Mouse (Mus musculus) lung, embryonic 14.5 days (tissue): ENCODE measurements around the gene Ptprg. TPM values are rescaled to one million over a fixed set of nuclear protein-coding genes. Genes with fewer than 3 reads are reported as not detected.
A peak's percentile ranks its signal among the peaks of the same experiment; 100 is the strongest.

Experiments used
- ATAC-seq: fragments of 200-750 bp; cut with Nextera tagmentation; 2 replicates; pipeline ENCODE4 v1.8.0; 2017; ENCODE audit warnings: mild to moderate bottlenecking, moderate TSS enrichment, moderate library complexity; ENCODE audit not compliant: insufficient read depth
- DNase-seq: peaks from one replicate; pipeline ENCODE4 v3.0.0-alpha.2; 2015
- H3K27ac ChIP-seq: fragments of 300-500 bp; sonication (generic); 2 replicates; pipeline ENCODE4 v1.5.1; 2014; ENCODE audit warnings: low read depth, mild to moderate bottlenecking, moderate library complexity
- H3K27me3 ChIP-seq: fragments of 300-500 bp; sonication (generic); 2 replicates; pipeline ENCODE4 v1.6.1; 2014; ENCODE audit warnings: low read length, control low read depth; ENCODE audit not compliant: insufficient read depth
- H3K36me3 ChIP-seq: fragments of 300-500 bp; sonication (generic); 2 replicates; pipeline ENCODE4 v1.6.1; 2014; ENCODE audit warnings: control low read depth; ENCODE audit not compliant: insufficient read depth
- H3K4me1 ChIP-seq: fragments of 300-500 bp; sonication (generic); 2 replicates; pipeline ENCODE4 v1.6.1; 2014; ENCODE audit warnings: antibody characterized with exemption, control low read depth; ENCODE audit not compliant: insufficient read depth
- H3K4me2 ChIP-seq: fragments of 300-500 bp; sonication (generic); 2 replicates; pipeline ENCODE4 v1.6.1; 2014; ENCODE audit warnings: mild to moderate bottlenecking
- H3K4me3 ChIP-seq: fragments of 300-500 bp; sonication (generic); 2 replicates; pipeline ENCODE4 v1.5.1; 2014; ENCODE audit warnings: low read depth, low read length
- H3K9ac ChIP-seq: fragments of 300-500 bp; sonication (generic); 2 replicates; pipeline ENCODE4 v1.6.1; 2014
- H3K9me3 ChIP-seq: fragments of 300-500 bp; sonication (generic); 2 replicates; pipeline ENCODE4 v1.6.1; 2016; ENCODE audit warnings: low read depth, low read length, control low read depth
- CTCF ChIP-seq: IDR thresholded peaks from 2 replicates; pipeline ENCODE4 v1.5.1; 2016; ENCODE audit warnings: antibody characterized with exemption, low read depth
- WGBS: fragments of 180-500 bp; shearing (Covaris S2); extraction: QIAGEN DNeasy Blood & Tissue Kit; methylation state at CpG from one replicate; pipeline ENCODE4 v1.1.7; 2014; 5-methylcytosine and 5-hydroxymethylcytosine counted together
- polyA plus RNA-seq: library from polyadenylated mRNA; unstranded; fragments of >200 nt; fragmentation: Nextera tagmentation; extraction: Ambion mirVana; gene quantifications from 2 replicates; pipeline ENCODE4 v1.2.1, GENCODE M21; 2014

Gene Ptprg
- polyA plus RNA-seq, 1 experiment from 2014 or later, result 43.2 TPM

DNA sequence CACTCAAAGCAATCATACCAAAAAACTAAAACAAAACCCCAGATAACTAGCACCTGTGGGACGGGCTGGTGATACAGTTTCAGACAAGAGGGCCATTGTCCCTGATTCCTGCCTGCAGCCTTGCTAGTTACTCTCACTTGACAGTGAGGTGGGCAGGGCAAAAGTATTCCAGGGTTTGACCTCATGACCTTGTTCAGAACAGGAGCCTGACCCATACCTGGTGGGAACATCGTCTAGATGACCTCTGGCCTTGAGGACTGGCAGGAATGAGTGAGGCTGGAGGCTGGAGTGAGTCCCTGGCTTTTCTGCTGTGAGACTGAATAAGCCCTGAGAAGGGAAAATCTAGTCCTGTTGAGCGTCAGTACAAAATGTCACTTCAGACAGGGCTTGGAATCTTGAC is 11.1 kb downstream of the Ptprg start:
- DNase-seq (no peak), ATAC-seq (no peak)
- H3K4me1 ChIP-seq, result no peaks in the 10 kb centered on the region; the same call in 1 of the 2 replicates
- no peak overlapping the region for H3K9ac ChIP-seq
- H3K27ac ChIP-seq, result no peak overlapping the region
- WGBS, result 65% methylated on average over 3 of the region's 3 CpGs
- no peak for TF ChIP-seq CTCF
- H3K27me3 ChIP-seq, result no peaks in the 10 kb centered on the region
- no peak overlapping the region for H3K4me2 ChIP-seq
- no peak overlapping the region for H3K4me3 ChIP-seq
- no peaks in the 10 kb centered on the region for H3K9me3 ChIP-seq
- H3K36me3 ChIP-seq, result no peaks in the 10 kb centered on the region

DNA sequence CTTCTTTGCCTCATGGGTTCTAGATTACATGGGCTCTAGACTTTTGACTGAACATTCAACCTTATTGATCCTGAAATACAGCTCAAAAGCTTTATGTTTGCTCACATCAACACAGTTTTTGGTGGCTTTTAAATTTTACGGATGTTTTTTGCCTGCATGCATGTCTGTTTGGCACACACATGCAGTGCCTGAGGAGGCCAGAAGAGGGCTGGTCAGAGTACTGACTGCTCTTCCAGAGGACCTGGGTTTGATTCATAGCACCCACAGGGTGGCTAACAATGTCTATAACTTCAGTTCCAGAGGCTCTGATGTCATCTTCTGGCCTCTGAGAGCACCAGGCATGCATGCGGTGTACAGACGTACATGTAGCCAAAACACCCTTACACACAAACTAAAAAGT is 12.0 kb downstream of the Ptprg start:
- Histone ChIP-seq H3K27me3 (no peaks in the 10 kb centered on the region), H3K4me3 (no peak overlapping the region), H3K4me2 (no peak overlapping the region), H3K9ac (no peak overlapping the region), H3K27ac (no peak overlapping the region), H3K4me1 (no peaks in the 10 kb centered on the region), H3K9me3 (no peaks in the 10 kb centered on the region), H3K36me3 (no peaks in the 10 kb centered on the region)
- TF ChIP-seq CTCF, result peak; percentile 20; the same call in 1 of the 2 replicates
- DNase-seq (no peak), ATAC-seq (no peak)
- 95% methylated on average over 3 of the region's 3 CpGs for WGBS

GRCm38 (mm10) chr14:11569734-11570133 is 16.4 kb downstream of the Ptprg start:
- WGBS, result 44% methylated on average over 2 of the region's 2 CpGs
- ATAC-seq, result no peak
- TF ChIP-seq CTCF, result no peak

GRCm38 (mm10) chr14:11571766-11572394 is 18.5 kb downstream of the Ptprg start:
- Histone ChIP-seq H3K4me1 (no peaks in the 10 kb centered on the region), H3K27me3 (no peaks in the 10 kb centered on the region), H3K27ac (no peak overlapping the region), H3K36me3 (no peaks in the 10 kb centered on the region), H3K4me2 (no peak overlapping the region), H3K4me3 (no peak overlapping the region), H3K9ac (no peak overlapping the region), H3K9me3 (no peaks in the 10 kb centered on the region)
- ATAC-seq, result no peak
- TF ChIP-seq CTCF, result no peak
- WGBS, result 67% methylated on average over 11 of the region's 11 CpGs
- no peak for DNase-seq

More at GRCm38 (mm10) chr14:11569734-11570133, 16.4 kb downstream of the Ptprg start:
- no peaks in the 10 kb centered on the region for H3K27me3 ChIP-seq
- no peaks in the 10 kb centered on the region for H3K9me3 ChIP-seq
- no peak overlapping the region for H3K27ac ChIP-seq
- DNase-seq, result no peak
- no peak overlapping the region for H3K4me3 ChIP-seq
- H3K4me2 ChIP-seq, result no peak overlapping the region
- no peak overlapping the region for H3K9ac ChIP-seq
- H3K36me3 ChIP-seq, result no peaks in the 10 kb centered on the region
- H3K4me1 ChIP-seq, result no peaks in the 10 kb centered on the region

DNA sequence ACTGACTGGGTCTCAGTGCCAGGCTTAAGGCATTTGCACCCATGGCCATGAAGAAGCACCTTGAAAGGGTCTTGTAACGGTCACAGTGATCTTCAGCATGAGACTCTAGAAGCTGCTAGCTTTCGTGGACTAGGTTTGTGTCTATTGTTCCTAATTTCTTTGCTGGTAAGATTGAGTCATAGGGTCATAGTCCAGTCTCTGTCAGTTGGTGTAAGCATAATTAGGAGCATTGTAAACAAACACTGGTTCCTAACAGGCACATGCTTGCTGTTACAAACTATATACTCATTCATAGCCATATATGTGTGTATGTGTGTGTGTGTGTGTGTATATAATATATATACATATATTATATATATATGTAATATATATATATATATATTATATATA is 19.1 kb downstream of the Ptprg start:
- Histone ChIP-seq H3K36me3 (no peaks in the 10 kb centered on the region), H3K4me1 (no peaks in the 10 kb centered on the region), H3K27me3 (no peaks in the 10 kb centered on the region), H3K9me3 (no peaks in the 10 kb centered on the region), H3K4me3 (no peak overlapping the region), H3K4me2 (no peak overlapping the region), H3K9ac (no peak overlapping the region), H3K27ac (no peak overlapping the region)
- ATAC-seq, result no peak
- DNase-seq, result no peak
- TF ChIP-seq CTCF, result no peak
- WGBS, result 87% methylated on average over 2 of the region's 2 CpGs

DNA sequence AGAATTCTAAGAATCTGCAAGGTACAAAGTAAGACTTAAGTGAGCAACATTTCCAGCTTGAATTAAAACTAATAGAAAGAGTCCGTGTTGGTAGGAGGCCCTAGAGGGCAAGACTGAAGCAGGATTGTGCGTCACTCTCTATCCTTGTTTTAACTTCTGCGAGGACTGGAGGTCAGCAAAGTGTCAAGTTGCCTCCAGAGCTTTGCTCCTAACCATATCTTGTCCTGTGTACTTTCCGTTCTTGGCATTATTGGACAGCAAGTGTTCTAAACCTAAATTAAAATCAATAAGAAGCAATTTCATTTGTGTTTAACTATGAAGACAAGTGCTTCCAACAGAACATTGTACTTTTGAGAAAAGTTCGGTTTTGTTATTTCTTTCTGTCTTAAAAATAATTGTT is 20.4 kb downstream of the Ptprg start:
- DNase-seq (no peak), ATAC-seq (no peak)
- no peak for TF ChIP-seq CTCF
- WGBS, result 54% methylated on average over 5 of the region's 5 CpGs
- Histone ChIP-seq H3K27me3 (no peaks in the 10 kb centered on the region), H3K4me2 (no peak overlapping the region), H3K9me3 (no peaks in the 10 kb centered on the region), H3K4me1 (no peaks in the 10 kb centered on the region), H3K27ac (no peak overlapping the region), H3K9ac (no peak overlapping the region), H3K36me3 (no peaks in the 10 kb centered on the region), H3K4me3 (no peak overlapping the region)

- Histone ChIP-seq H3K9me3 (peaks cover 2% of the 10 kb centered on the region; the same call in 1 of the 2 replicates), H3K27me3 (no peaks in the 10 kb centered on the region), H3K36me3 (no peaks in the 10 kb centered on the region), H3K4me3 (no peak overlapping the region), H3K27ac (no peak overlapping the region), H3K4me2 (no peak overlapping the region), H3K4me1 (no peaks in the 10 kb centered on the region), H3K9ac (no peak overlapping the region)
- WGBS, result 18% methylated on average over 9 of the region's 9 CpGs
- ATAC-seq, result no peak
- TF ChIP-seq CTCF, result no peak
- no peak for DNase-seq
Observed at GRCm38 (mm10) chr14:11577276-11577909, 24.1 kb downstream of the Ptprg start.
